Mouse (Mus musculus): ENCODE measurements around the gene Ttc28. TPM values are rescaled to one million over a fixed set of nuclear protein-coding genes. Genes with fewer than 3 reads are reported as not detected.

Ttc28 gene
- polyA plus RNA-seq, 1 experiment from 2014 or later = 11.7 TPM

DNA sequence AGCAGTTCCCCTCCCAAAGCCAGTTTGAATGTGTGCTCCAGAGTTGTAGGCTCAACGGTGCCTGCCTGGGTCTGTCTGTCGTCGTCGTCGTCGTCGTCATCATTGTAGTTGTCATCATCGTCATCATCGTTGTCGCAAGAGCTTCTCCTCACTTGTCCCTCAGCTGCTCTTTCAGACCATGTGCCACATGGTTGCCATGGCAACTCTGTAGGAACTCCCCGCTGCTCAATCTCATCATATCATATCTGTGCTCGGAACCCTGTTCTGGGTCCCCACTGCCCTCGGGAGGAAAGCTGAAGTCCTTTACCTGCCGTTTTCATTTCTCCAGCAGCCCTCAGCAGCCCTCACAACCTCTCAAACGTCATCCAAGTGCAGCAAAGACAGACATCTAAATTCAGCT lies 318.1 kb downstream of the Ttc28 start:
- Histone ChIP-seq H3K27ac (replicated peaks; ENCODE audit: low read depth, low read length) (no peak overlapping the region), H3K27me3 (ENCODE audit: control insufficient read depth, insufficient read depth, low read length) (no peaks in the 10 kb centered on the region), H3K9me3 (replicated peaks; ENCODE audit: control insufficient read depth, low read length) (no peaks in the 10 kb centered on the region), H3K36me3 (replicated peaks; ENCODE audit: control insufficient read depth, insufficient read depth, low read depth, low read length) (no peaks in the 10 kb centered on the region), H3K4me2 (ENCODE audit: low read depth, low read length) (no peak overlapping the region), H3K9ac (replicated peaks; ENCODE audit: low read length) (no peak overlapping the region), H3K4me1 (ENCODE audit: control insufficient read depth, insufficient read depth, low read length) (peaks cover 3% of the 10 kb centered on the region; the same call in 1 of the 2 replicates), H3K4me3 (ENCODE audit: low read depth, low read length) (no peak overlapping the region)
- 87% methylated on average over 15 of the region's 15 CpGs for WGBS
- no peak for DNase-seq (ENCODE audit: low spot score)
- ATAC-seq (replicated peaks; ENCODE audit: insufficient number of reproducible peaks, low FRiP score, low TSS enrichment, low read depth) = no peak

DNA sequence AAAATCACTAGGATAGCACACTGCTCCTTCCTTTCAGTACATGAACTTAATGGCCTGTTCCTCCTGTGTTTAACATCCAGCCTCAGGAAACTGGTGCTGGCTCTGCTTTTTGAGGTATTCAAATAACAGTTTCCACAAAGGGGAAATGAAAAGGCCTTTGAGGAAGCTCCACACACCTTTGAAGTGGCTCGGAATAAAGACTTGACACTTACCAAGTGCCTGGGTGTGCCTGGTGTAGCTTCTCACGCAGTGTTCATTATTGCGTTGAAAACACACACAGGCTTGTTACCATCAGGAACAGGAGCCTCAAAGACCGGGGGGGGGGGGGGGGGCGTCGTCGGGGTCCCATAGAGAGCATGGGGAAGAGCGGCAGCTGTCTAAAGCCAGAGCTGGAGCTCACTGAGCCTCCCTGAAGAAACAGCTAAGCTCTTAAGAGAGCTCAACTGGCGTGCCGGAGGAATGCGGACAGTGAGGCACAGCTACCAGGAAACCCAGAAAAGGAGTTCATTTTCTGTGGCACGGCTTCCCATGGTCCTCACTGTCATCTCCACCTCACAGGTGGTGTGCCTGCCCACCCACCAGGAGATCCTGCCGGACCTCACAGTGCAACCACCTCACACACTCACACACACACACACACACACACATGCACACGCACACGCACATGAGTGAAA lies 320.7 kb downstream of the Ttc28 start:
- H3K4me1 ChIP-seq (ENCODE audit: control insufficient read depth, insufficient read depth, low read length) = peaks cover 3% of the 10 kb centered on the region; the same call in 1 of the 2 replicates
- ATAC-seq (replicated peaks; ENCODE audit: insufficient number of reproducible peaks, low FRiP score, low TSS enrichment, low read depth) (no peak; the same call in 1 of the 2 replicates), DNase-seq (ENCODE audit: low spot score) (no peak)
- no peak overlapping the region for H3K4me3 ChIP-seq (ENCODE audit: low read depth, low read length)
- no peaks in the 10 kb centered on the region for H3K36me3 ChIP-seq (replicated peaks; ENCODE audit: control insufficient read depth, insufficient read depth, low read depth, low read length)
- no peak overlapping the region for H3K27ac ChIP-seq (replicated peaks; ENCODE audit: low read depth, low read length)
- H3K9me3 ChIP-seq (replicated peaks; ENCODE audit: control insufficient read depth, low read length) = no peaks in the 10 kb centered on the region
- no peak overlapping the region for H3K9ac ChIP-seq (replicated peaks; ENCODE audit: low read length)
- no peaks in the 10 kb centered on the region for H3K27me3 ChIP-seq (ENCODE audit: control insufficient read depth, insufficient read depth, low read length)
- H3K4me2 ChIP-seq (ENCODE audit: low read depth, low read length) = no peak overlapping the region
- WGBS = 44% methylated on average over 15 of the region's 15 CpGs

DNA sequence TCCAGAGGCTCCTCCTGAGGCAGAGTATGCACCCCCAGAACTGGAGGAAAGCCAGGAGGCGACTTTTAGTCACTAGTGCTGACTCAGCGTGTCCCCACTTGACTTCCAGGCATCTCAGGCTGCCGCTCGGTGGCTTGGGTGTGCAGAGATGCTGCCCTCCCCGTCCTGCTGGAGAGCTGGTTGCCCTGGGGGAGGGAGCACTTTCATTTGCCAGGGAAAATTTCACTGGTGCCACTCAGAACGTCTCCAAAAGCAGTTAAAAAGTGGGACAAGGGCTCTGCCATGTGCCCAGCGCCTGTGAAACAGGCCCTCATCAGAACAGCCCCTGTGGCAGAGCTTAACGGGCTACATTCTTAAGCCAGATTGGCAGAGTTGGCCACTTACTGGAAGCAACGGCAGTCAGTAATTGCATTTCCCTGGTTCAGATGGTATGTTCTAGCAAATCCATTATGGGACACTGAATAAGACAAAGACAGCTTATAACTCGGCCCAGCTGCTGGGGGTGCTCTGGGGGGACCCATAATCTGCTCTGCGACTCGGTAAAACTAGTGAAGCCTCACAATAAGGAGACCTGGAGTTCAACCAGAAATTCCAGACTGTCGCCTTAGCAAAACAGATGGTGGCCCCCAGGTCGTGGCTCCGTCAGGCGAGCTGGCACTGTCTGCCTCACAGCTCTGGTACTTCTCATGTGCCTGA lies 321.5 kb downstream of the Ttc28 start:
- Histone ChIP-seq H3K9me3 (replicated peaks; ENCODE audit: control insufficient read depth, low read length) (no peaks in the 10 kb centered on the region), H3K27me3 (ENCODE audit: control insufficient read depth, insufficient read depth, low read length) (no peaks in the 10 kb centered on the region), H3K27ac (replicated peaks; ENCODE audit: low read depth, low read length) (no peak overlapping the region), H3K4me2 (ENCODE audit: low read depth, low read length) (no peak overlapping the region), H3K9ac (replicated peaks; ENCODE audit: low read length) (no peak overlapping the region; the same call in 1 of the 2 replicates), H3K4me1 (ENCODE audit: control insufficient read depth, insufficient read depth, low read length) (peaks cover 3% of the 10 kb centered on the region; the same call in 1 of the 2 replicates), H3K36me3 (replicated peaks; ENCODE audit: control insufficient read depth, insufficient read depth, low read depth, low read length) (no peaks in the 10 kb centered on the region), H3K4me3 (ENCODE audit: low read depth, low read length) (no peak overlapping the region)
- 38% methylated on average over 16 of the region's 16 CpGs for WGBS
- ATAC-seq (replicated peaks; ENCODE audit: insufficient number of reproducible peaks, low FRiP score, low TSS enrichment, low read depth) = no peak; the same call in 1 of the 2 replicates
- DNase-seq (ENCODE audit: low spot score) = no peak

DNA sequence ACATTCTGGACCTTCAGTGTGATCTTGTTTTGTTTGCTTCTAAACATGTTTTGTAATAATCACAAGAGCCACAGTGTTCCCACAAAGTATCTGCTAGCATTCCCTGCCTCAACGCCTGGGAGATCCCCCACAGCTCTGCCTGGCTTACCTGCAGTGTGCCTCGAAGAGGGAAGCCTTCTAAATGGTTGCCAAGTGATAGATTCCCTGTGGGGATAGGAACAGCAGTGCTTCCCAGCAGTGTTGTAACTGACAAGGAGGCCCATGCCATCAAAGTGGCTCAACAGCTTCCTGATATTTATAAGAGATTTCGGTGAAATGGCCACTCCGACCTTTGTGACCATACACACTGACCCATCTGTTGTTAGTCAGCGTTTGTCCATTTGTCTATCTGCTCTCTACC lies 324.6 kb downstream of the Ttc28 start:
- Histone ChIP-seq H3K4me1 (ENCODE audit: control insufficient read depth, insufficient read depth, low read length) (peaks cover 3% of the 10 kb centered on the region; the same call in 1 of the 2 replicates), H3K27ac (replicated peaks; ENCODE audit: low read depth, low read length) (no peak overlapping the region), H3K9me3 (replicated peaks; ENCODE audit: control insufficient read depth, low read length) (no peaks in the 10 kb centered on the region), H3K27me3 (ENCODE audit: control insufficient read depth, insufficient read depth, low read length) (no peaks in the 10 kb centered on the region), H3K9ac (replicated peaks; ENCODE audit: low read length) (no peak overlapping the region), H3K4me3 (ENCODE audit: low read depth, low read length) (no peak overlapping the region), H3K36me3 (replicated peaks; ENCODE audit: control insufficient read depth, insufficient read depth, low read depth, low read length) (no peaks in the 10 kb centered on the region), H3K4me2 (ENCODE audit: low read depth, low read length) (no peak overlapping the region)
- DNase-seq (ENCODE audit: low spot score) (no peak), ATAC-seq (replicated peaks; ENCODE audit: insufficient number of reproducible peaks, low FRiP score, low TSS enrichment, low read depth) (no peak)
- WGBS = 76% methylated on average over 5 of the region's 5 CpGs

DNA sequence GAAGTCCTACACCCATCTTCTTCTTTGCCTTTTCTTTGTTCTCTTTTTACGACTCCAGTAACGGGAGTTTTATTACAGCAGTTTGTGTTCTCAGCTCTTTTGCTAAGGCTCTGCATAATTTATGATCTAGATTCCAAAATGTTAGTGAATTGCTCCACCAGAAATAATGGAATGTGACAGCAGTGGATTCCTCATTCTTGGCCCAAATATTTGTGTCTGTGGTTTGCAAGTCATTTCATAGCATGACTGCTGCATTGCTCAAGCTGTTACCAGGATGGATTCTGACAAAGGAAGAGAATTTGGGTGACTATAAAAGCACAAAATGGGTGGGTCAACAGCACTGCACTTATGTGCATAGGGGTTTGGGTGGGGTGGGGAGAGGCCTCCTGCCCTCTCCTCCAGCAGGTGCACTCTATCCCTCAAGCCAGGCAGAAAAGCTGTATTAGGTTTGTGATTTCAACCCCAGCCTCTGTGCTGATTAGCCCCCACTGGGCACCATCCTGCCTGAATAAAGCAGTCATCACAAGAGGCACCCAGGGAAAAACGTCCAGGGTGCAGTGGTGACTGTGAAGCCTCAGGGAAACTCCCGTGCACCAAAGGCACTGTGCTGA lies 325.5 kb downstream of the Ttc28 start:
- DNase-seq (ENCODE audit: low spot score) = no peak
- Histone ChIP-seq H3K9me3 (replicated peaks; ENCODE audit: control insufficient read depth, low read length) (no peaks in the 10 kb centered on the region), H3K27ac (replicated peaks; ENCODE audit: low read depth, low read length) (no peak overlapping the region), H3K4me3 (ENCODE audit: low read depth, low read length) (no peak overlapping the region), H3K9ac (replicated peaks; ENCODE audit: low read length) (no peak overlapping the region), H3K4me1 (ENCODE audit: control insufficient read depth, insufficient read depth, low read length) (peaks cover 3% of the 10 kb centered on the region; the same call in 1 of the 2 replicates), H3K4me2 (ENCODE audit: low read depth, low read length) (no peak overlapping the region), H3K36me3 (replicated peaks; ENCODE audit: control insufficient read depth, insufficient read depth, low read depth, low read length) (no peaks in the 10 kb centered on the region), H3K27me3 (ENCODE audit: control insufficient read depth, insufficient read depth, low read length) (no peaks in the 10 kb centered on the region)
- no peak for ATAC-seq (replicated peaks; ENCODE audit: insufficient number of reproducible peaks, low FRiP score, low TSS enrichment, low read depth)
- 60% methylated on average over 4 of the region's 4 CpGs for WGBS

DNA sequence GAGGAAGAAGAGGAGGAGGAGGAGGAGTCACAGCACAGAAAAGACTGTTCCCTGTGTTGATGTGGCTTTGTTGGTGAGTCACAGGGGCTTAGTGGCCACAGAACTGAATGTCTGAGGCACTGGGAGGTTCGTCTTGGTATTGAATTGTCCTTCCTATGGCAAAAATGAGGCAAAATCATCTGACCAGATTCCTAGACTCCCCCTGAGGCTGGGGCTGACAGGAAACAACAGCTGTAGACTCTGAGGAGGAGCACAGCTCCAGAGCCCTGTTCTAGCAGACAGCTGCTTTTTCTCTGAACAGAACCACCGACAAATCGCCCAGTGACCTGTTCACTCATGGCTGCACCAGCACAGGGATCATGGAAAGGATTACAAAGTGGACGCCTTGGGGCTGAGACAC lies 326.2 kb downstream of the Ttc28 start:
- Histone ChIP-seq H3K27me3 (ENCODE audit: control insufficient read depth, insufficient read depth, low read length) (no peaks in the 10 kb centered on the region), H3K4me1 (ENCODE audit: control insufficient read depth, insufficient read depth, low read length) (peaks cover 2% of the 10 kb centered on the region; the same call in 1 of the 2 replicates), H3K4me2 (ENCODE audit: low read depth, low read length) (no peak overlapping the region), H3K9me3 (replicated peaks; ENCODE audit: control insufficient read depth, low read length) (no peaks in the 10 kb centered on the region), H3K27ac (replicated peaks; ENCODE audit: low read depth, low read length) (no peak overlapping the region), H3K4me3 (ENCODE audit: low read depth, low read length) (no peak overlapping the region), H3K9ac (replicated peaks; ENCODE audit: low read length) (no peak overlapping the region), H3K36me3 (replicated peaks; ENCODE audit: control insufficient read depth, insufficient read depth, low read depth, low read length) (no peaks in the 10 kb centered on the region)
- 43% methylated on average over 4 of the region's 4 CpGs for WGBS
- ATAC-seq (replicated peaks; ENCODE audit: insufficient number of reproducible peaks, low FRiP score, low TSS enrichment, low read depth) (no peak), DNase-seq (ENCODE audit: low spot score) (no peak)

DNA sequence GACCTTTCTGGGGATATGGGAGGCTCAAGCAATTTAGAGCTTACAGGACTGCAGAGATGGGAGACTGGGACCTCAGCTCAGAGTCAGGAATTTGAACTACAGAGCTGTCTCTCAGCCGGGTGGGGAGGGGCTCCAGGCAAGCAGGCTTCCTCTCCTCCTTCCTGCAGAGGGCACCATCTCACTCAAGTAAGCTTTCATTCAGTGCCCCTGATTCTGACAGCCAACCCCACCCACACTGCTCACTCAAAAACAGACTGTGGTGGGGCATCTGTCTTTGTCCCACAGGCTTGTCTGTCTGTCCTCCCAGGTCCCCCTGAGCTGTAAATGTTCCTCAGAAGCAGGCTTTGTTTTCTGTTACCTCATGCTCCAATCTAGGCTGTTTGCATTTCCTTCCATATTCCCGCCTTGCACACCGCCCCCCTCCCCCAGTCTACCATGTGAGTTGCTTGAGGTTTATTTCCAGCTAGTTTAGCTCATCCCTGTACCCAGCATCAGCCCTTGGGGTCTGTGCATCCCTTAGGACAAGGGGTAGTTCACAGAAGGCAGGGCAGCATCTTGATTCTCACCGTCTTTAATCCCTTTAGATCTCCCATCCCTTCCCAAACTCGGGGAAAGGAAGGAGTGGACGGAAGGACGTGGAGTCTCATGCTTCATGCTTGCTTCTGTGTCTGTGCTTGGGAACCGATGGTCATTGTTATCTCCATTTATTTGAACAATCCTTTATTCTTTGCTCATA lies 328.5 kb downstream of the Ttc28 start:
- peak; percentile 73 for DNase-seq (ENCODE audit: low spot score)

More for the DNA sequence above, 328.5 kb downstream of the Ttc28 start:
- no peak for ATAC-seq (replicated peaks; ENCODE audit: insufficient number of reproducible peaks, low FRiP score, low TSS enrichment, low read depth)
- Histone ChIP-seq H3K36me3 (replicated peaks; ENCODE audit: control insufficient read depth, insufficient read depth, low read depth, low read length) (no peaks in the 10 kb centered on the region), H3K4me2 (ENCODE audit: low read depth, low read length) (no peak overlapping the region), H3K9ac (replicated peaks; ENCODE audit: low read length) (no peak overlapping the region), H3K9me3 (replicated peaks; ENCODE audit: control insufficient read depth, low read length) (no peaks in the 10 kb centered on the region), H3K4me3 (ENCODE audit: low read depth, low read length) (no peak overlapping the region), H3K4me1 (ENCODE audit: control insufficient read depth, insufficient read depth, low read length) (no peaks in the 10 kb centered on the region), H3K27ac (replicated peaks; ENCODE audit: low read depth, low read length) (no peak overlapping the region), H3K27me3 (ENCODE audit: control insufficient read depth, insufficient read depth, low read length) (no peaks in the 10 kb centered on the region)
- 47% methylated on average over 8 of the region's 8 CpGs for WGBS

Measured in embryonic facial prominence, embryonic 11.5 days (tissue).